Mouse (Mus musculus) brain, embryonic 14.5 days (tissue): ENCODE measurements around the gene Alx1.

Experiments
- CTCF ChIP-seq: fragments of 200-500 bp; IDR thresholded peaks from 2 replicates; pipeline ENCODE4 v1.5.1; 2012; ENCODE audit warnings: inconsistent platforms, mild to moderate bottlenecking, moderate library complexity, borderline replicate concordance; ENCODE audit not compliant: insufficient read depth, insufficient read length; ENCODE audit errors: extremely low read depth
- POLR2A ChIP-seq: fragments of 200-500 bp; IDR thresholded peaks from 2 replicates; pipeline ENCODE4 v1.6.1; 2012; ENCODE audit warnings: mild to moderate bottlenecking, inconsistent platforms, borderline replicate concordance; ENCODE audit not compliant: poor library complexity, insufficient read depth, insufficient read length, severe bottlenecking; ENCODE audit errors: extremely low read depth

- TF ChIP-seq CTCF = no peak
- no peak for TF ChIP-seq POLR2A
Observed at GRCm38 (mm10) chr10:103049593-103049992, 19.6 kb upstream of the Alx1 start.
